Mouse (Mus musculus) G1E (cell line): ENCODE measurements around the gene Tnfrsf8. TPM values are rescaled to one million over a fixed set of nuclear protein-coding genes. Genes with fewer than 3 reads are reported as not detected.

Experiments
- ATAC-seq: 2 replicates; pipeline ENCODE4 v1.8.0; 2016; ENCODE audit warnings: mild to moderate bottlenecking; ENCODE audit not compliant: insufficient number of reproducible peaks, poor library complexity, low FRiP score, severe bottlenecking; ENCODE audit errors: extremely low read depth
- DNase-seq: peaks from one replicate; pipeline ENCODE4 v3.0.0; 2012; ENCODE audit warnings: low spot score
- H3K27me3 ChIP-seq: 2 replicates; pipeline ENCODE4 v1.6.1; 2012; ENCODE audit warnings: mild to moderate bottlenecking, low read length, inconsistent platforms; ENCODE audit not compliant: insufficient read depth
- H3K36me3 ChIP-seq: replicated peaks from 2 replicates; pipeline ENCODE3; 2012; ENCODE audit warnings: mild to moderate bottlenecking, inconsistent platforms
- H3K4me1 ChIP-seq: 2 replicates; pipeline ENCODE4 v1.6.1; 2012; ENCODE audit warnings: low read depth, low read length, inconsistent platforms, mixed read lengths; ENCODE audit not compliant: insufficient read depth
- H3K4me3 ChIP-seq: 2 replicates; pipeline ENCODE4 v1.5.1; 2012; ENCODE audit warnings: low read depth, mild to moderate bottlenecking, inconsistent platforms, low read length, moderate library complexity, mixed read lengths
- H3K9me3 ChIP-seq: replicated peaks from 2 replicates; pipeline ENCODE4 v1.6.1; 2012; ENCODE audit warnings: inconsistent platforms
- CTCF ChIP-seq: IDR thresholded peaks from 2 replicates; pipeline ENCODE4 v1.5.1; 2012; ENCODE audit warnings: low read depth, low read length, inconsistent platforms, mixed read lengths
- GATA1 ChIP-seq: IDR thresholded peaks from 2 replicates; pipeline ENCODE4 v1.6.1; 2012; ENCODE audit warnings: borderline replicate concordance, low read length, inconsistent platforms, mixed read lengths
- GATA2 ChIP-seq: IDR thresholded peaks from 2 replicates; pipeline ENCODE4 v1.6.1; 2012; ENCODE audit warnings: low read depth, low read length, inconsistent platforms, borderline replicate concordance
- POLR2AphosphoS5 ChIP-seq: IDR thresholded peaks from 2 replicates; pipeline ENCODE4 v1.6.1; 2012; ENCODE audit warnings: low read depth, low read length, inconsistent platforms; ENCODE audit not compliant: insufficient replicate concordance
- TAL1 ChIP-seq: conservative IDR thresholded peaks from 2 replicates; pipeline ENCODE4 v1.6.1; 2012; ENCODE audit warnings: low read depth, low read length, inconsistent platforms, mixed read lengths
- polyA plus RNA-seq: library from polyadenylated mRNA; stranded (reverse); fragments of >175 nt; gene quantifications from 2 replicates; pipeline ENCODE4 v1.2.3, GENCODE M21; 2012
- total RNA-seq, 2 experiments: library from RNA; stranded (forward) in 1 of 2; stranded (reverse) in 1 of 2; fragments of 200-1000 nt in 1 of 2; fragments of >200 nt in 1 of 2; fragmentation: Nextera tagmentation in 1 of 2; gene quantifications; 2 replicates each; pipeline ENCODE4 v1.2.3; 2014 to 2017

The Tnfrsf8 gene
- total and polyA plus RNA-seq, 3 experiments = 0.16 TPM; not detected in 2

GRCm38 (mm10) chr4:145220001-145220400 lies 95.0 kb downstream of the Tnfrsf8 start:
- Histone ChIP-seq H3K4me1 (no peaks in the 10 kb centered on the region), H3K27me3 (no peaks in the 10 kb centered on the region), H3K4me3 (no peak overlapping the region), H3K36me3 (no peaks in the 10 kb centered on the region), H3K9me3 (peaks cover 51% of the 10 kb centered on the region)
- DNase-seq = no peak
- ATAC-seq = no peak
- no peak for TF ChIP-seq CTCF
- TF ChIP-seq GATA1 = no peak
- no peak for TF ChIP-seq POLR2AphosphoS5
- no peak for TF ChIP-seq TAL1

- no peak for ATAC-seq
- H3K4me3 ChIP-seq = no peak overlapping the region
- H3K36me3 ChIP-seq = no peaks in the 10 kb centered on the region
- no peak for DNase-seq
- no peaks in the 10 kb centered on the region for H3K27me3 ChIP-seq
- H3K9me3 ChIP-seq = peaks cover 47% of the 10 kb centered on the region
- TF ChIP-seq CTCF (no peak), POLR2AphosphoS5 (no peak), TAL1 (no peak), GATA2 (no peak), GATA1 (no peak)
- H3K4me1 ChIP-seq = no peaks in the 10 kb centered on the region
Measured at GRCm38 (mm10) chr4:145219240-145219985, 95.6 kb downstream of the Tnfrsf8 start.

- H3K4me1 ChIP-seq = no peaks in the 10 kb centered on the region
- DNase-seq (no peak), ATAC-seq (no peak)
- peaks cover 34% of the 10 kb centered on the region for H3K9me3 ChIP-seq
- H3K36me3 ChIP-seq = no peaks in the 10 kb centered on the region
- TF ChIP-seq GATA1 (no peak), TAL1 (no peak), GATA2 (no peak), POLR2AphosphoS5 (no peak), CTCF (no peak)
- H3K4me3 ChIP-seq = no peak overlapping the region
- H3K27me3 ChIP-seq = no peaks in the 10 kb centered on the region
Measured at GRCm38 (mm10) chr4:145217837-145218236, 97.1 kb downstream of the Tnfrsf8 start.

Other genes starting within 250 kb of the Tnfrsf8 start
- 38.8 and 38.9 TPM in 2 replicates for gene Vps13d, start 120.2 kb downstream of the Tnfrsf8 start, total RNA-seq (2014; fragmentation: Nextera tagmentation)
- 27.6 and 34.7 TPM in 2 replicates for gene Vps13d, start 120.2 kb downstream of the Tnfrsf8 start, total RNA-seq (2017)
- 4.5 and 7.7 TPM in 2 replicates for gene Vps13d, start 120.2 kb downstream of the Tnfrsf8 start, polyA plus RNA-seq
- not detected in 2 replicates for gene Tnfrsf1b, start 68.3 kb downstream of the Tnfrsf8 start, total RNA-seq (2014; fragmentation: Nextera tagmentation)
- not detected in 2 replicates for gene Tnfrsf1b, start 68.3 kb downstream of the Tnfrsf8 start, total RNA-seq (2017)
- not detected in 2 replicates for gene Tnfrsf1b, start 68.3 kb downstream of the Tnfrsf8 start, polyA plus RNA-seq
- gene Zfp990, start 195.6 kb upstream of the Tnfrsf8 start, total RNA-seq (2014; fragmentation: Nextera tagmentation) = 116 and 136 TPM in 2 replicates
- gene Zfp990, start 195.6 kb upstream of the Tnfrsf8 start, total RNA-seq (2017) = 22.8 and 36.1 TPM in 2 replicates
- gene Zfp990, start 195.6 kb upstream of the Tnfrsf8 start, polyA plus RNA-seq = 1.8 and 2.0 TPM in 2 replicates